ENCODE assay signal across 31 mouse cellular contexts in genomic region chr7:133863151-133863550, GRCm38 (mm10).
DNase-seq lines count a peak whose midpoint lies in the region; ATAC-seq and TF ChIP-seq lines count a peak whose summit lies in the region.
"Had no signal": no experiment of that assay in that cellular context is flagged by ENCODE, and none has a peak within 500 bp of the region (broad histone marks: within the 10 kb centered on the region; RNA-seq: fewer than 3 reads in every experiment).

No protein-coding gene starts in this region.

- H3K9ac ChIP-seq in lung, embryonic 15.5 days = no peak overlapping the region
- no peak overlapping the region for H3K9ac ChIP-seq in limb, embryonic 14.5 days (ENCODE audit: low read depth, low read length, severe bottlenecking)
- H3K9ac ChIP-seq: embryonic facial prominence, embryonic 13.5 days; heart, embryonic 15.5 days; intestine, embryonic 15.5 days; liver, embryonic 14.5 days; lung, embryonic 14.5 days; midbrain, embryonic 12.5 days; neural tube, embryonic 12.5 days had no signal

- H3K4me3 ChIP-seq in lung, embryonic 15.5 days = no peak overlapping the region
- H3K4me3 ChIP-seq in limb, embryonic 14.5 days (replicated peaks; ENCODE audit: low read length) = no peak overlapping the region
- H3K4me3 ChIP-seq: embryonic facial prominence, embryonic 13.5 days; forebrain, embryonic 10.5 days; heart, embryonic 10.5 days; heart, embryonic 15.5 days; intestine, embryonic 15.5 days; megakaryocyte, embryonic 14.5 days; midbrain, embryonic 12.5 days; myocyte; neural tube, embryonic 12.5 days had no signal

- no peaks in the 10 kb centered on the region for H3K36me3 ChIP-seq in lung, embryonic 15.5 days
- no peaks in the 10 kb centered on the region for H3K36me3 ChIP-seq in limb, embryonic 14.5 days (ENCODE audit: control insufficient read depth, insufficient read depth, low read length)
- H3K36me3 ChIP-seq: embryonic facial prominence, embryonic 13.5 days; forebrain, embryonic 10.5 days; heart, embryonic 10.5 days; heart, embryonic 15.5 days; intestine, embryonic 15.5 days; midbrain, embryonic 12.5 days; neural tube, embryonic 12.5 days had no signal

- no peaks in the 10 kb centered on the region for H3K27me3 ChIP-seq in lung, embryonic 15.5 days
- H3K27me3 ChIP-seq in limb, embryonic 14.5 days (ENCODE audit: control insufficient read depth, insufficient read depth, low read length) = no peaks in the 10 kb centered on the region
- H3K27me3 ChIP-seq: embryonic facial prominence, embryonic 13.5 days; heart, embryonic 15.5 days; intestine, embryonic 15.5 days; megakaryocyte, embryonic 14.5 days; midbrain, embryonic 12.5 days; neural tube, embryonic 12.5 days had no signal

- H3K9me3 ChIP-seq in lung, embryonic 15.5 days = no peaks in the 10 kb centered on the region
- H3K9me3 ChIP-seq in limb, embryonic 14.5 days (ENCODE audit: control insufficient read depth, low read length) = no peaks in the 10 kb centered on the region
- H3K9me3 ChIP-seq: embryonic facial prominence, embryonic 13.5 days; forebrain, embryonic 10.5 days; heart, embryonic 10.5 days; heart, embryonic 15.5 days; intestine, embryonic 15.5 days; megakaryocyte, embryonic 14.5 days; midbrain, embryonic 12.5 days; neural tube, embryonic 12.5 days had no signal

- 52% methylated on average over 3 of the region's 3 CpGs for WGBS in lung, embryonic 15.5 days
- WGBS in limb, embryonic 14.5 days = 67% methylated on average over 3 of the region's 3 CpGs

- peaks cover 6% of the 10 kb centered on the region; the same call in 1 of the 2 replicates for H3K4me1 ChIP-seq in lung, embryonic 15.5 days
- H3K4me1 ChIP-seq in limb, embryonic 14.5 days (ENCODE audit: control insufficient read depth, insufficient read depth, low read length) = no peaks in the 10 kb centered on the region
- H3K4me1 ChIP-seq: embryonic facial prominence, embryonic 13.5 days; heart, embryonic 15.5 days; midbrain, embryonic 12.5 days; neural tube, embryonic 12.5 days had no signal

- no peak overlapping the region for H3K27ac ChIP-seq in lung, embryonic 15.5 days
- H3K27ac ChIP-seq in limb, embryonic 14.5 days (replicated peaks; ENCODE audit: low read depth, low read length) = no peak overlapping the region
- H3K27ac ChIP-seq: embryonic facial prominence, embryonic 13.5 days; forebrain, embryonic 10.5 days; heart, embryonic 10.5 days; heart, embryonic 15.5 days; intestine, embryonic 15.5 days; liver, embryonic 14.5 days; midbrain, embryonic 12.5 days; neural tube, embryonic 12.5 days; stomach, postnatal 0 days had no signal

- no peak for TF ChIP-seq POLR2A in limb, embryonic 14.5 days (IDR thresholded peaks at IDR 0.05; ENCODE audit: borderline replicate concordance, extremely low read depth, insufficient read depth, insufficient read length)

- 0 out of 2 replicates have a peak, but pooled peaks have one; percentile 13 for ATAC-seq in lung, embryonic 15.5 days (ENCODE audit: borderline replicate concordance, extremely low read depth, low FRiP score, low TSS enrichment)
- peak; percentile 44; the same call in 1 of the 2 replicates for ATAC-seq in limb, embryonic 14.5 days (ENCODE audit: low FRiP score, low read depth)
- ATAC-seq: activated CD4-positive, CD25-positive, alpha-beta regulatory T cell, adult 4 months; hindbrain, embryonic 16.5 days; intestine, embryonic 15.5 days had no signal

- no peak overlapping the region for H3K4me2 ChIP-seq in lung, embryonic 15.5 days
- H3K4me2 ChIP-seq in limb, embryonic 14.5 days (replicated peaks; ENCODE audit: low read depth, low read length, severe bottlenecking) = no peak overlapping the region
- H3K4me2 ChIP-seq: embryonic facial prominence, embryonic 13.5 days; heart, embryonic 15.5 days; intestine, embryonic 15.5 days; lung, embryonic 14.5 days; midbrain, embryonic 12.5 days; neural tube, embryonic 12.5 days had no signal

- peak; percentile 43 for DNase-seq in adrenal gland, adult 2 months
- no peak for DNase-seq in adrenal gland, postnatal 25 days
- DNase-seq in lung, postnatal 14 days = no peak
- DNase-seq in ZHBTc4 (ENCODE audit: low read depth, low spot score) = peak; percentile 30
- no peak for DNase-seq in limb, embryonic 14.5 days (ENCODE audit: low spot score)
- DNase-seq in gastrocnemius, postnatal 25 days = no peak
- DNase-seq: cerebellum, adult 11 months; cerebellum, adult 9-11 months; gastrocnemius, postnatal 14 days; heart, adult 11 months; kidney, adult 8-10 months; kidney, postnatal 10 days; liver; lung, embryonic 14.5 days; lung, postnatal 4 days; right cerebral cortex, postnatal 4 days; thymus, postnatal 4 days had no signal

Comparison
In these comparisons a context has a peak if more than half of its experiments do, and no peak if none do; other contexts are left out.
1. DNase-seq: peak in adrenal gland, adult 2 months (single experiment) and ZHBTc4 (single experiment); none in adrenal gland, postnatal 25 days (single experiment), lung, postnatal 14 days (single experiment), limb, embryonic 14.5 days (single experiment) and gastrocnemius, postnatal 25 days (single experiment).